In genomic region chr3:89102495-89103290, GRCm38 (mm10) we compare ENCODE assay signal across 9 mouse cellular contexts. TPM values are rescaled to one million over a fixed set of nuclear protein-coding genes. Genes with fewer than 3 reads are reported as not detected.
DNase-seq lines count a peak whose midpoint lies in the region; ATAC-seq and TF ChIP-seq lines count a peak whose summit lies in the region.
"Had no signal": no experiment of that assay in that cellular context is flagged by ENCODE, and none has a peak within 500 bp of the region (broad histone marks: within the 10 kb centered on the region; RNA-seq: fewer than 3 reads in every experiment).

No protein-coding gene starts in this region.

- H3K9me3 ChIP-seq in forebrain, embryonic 12.5 days: no peaks in the 10 kb centered on the region
- no peaks in the 10 kb centered on the region for H3K9me3 ChIP-seq in limb, embryonic 14.5 days (ENCODE audit: control insufficient read depth, low read length)

- H3K36me3 ChIP-seq in liver, adult 2 months (ENCODE audit: control insufficient read depth, insufficient read depth, low read length): peaks cover 13% of the 10 kb centered on the region
- H3K36me3 ChIP-seq in forebrain, embryonic 12.5 days (replicated peaks): peaks cover 20% of the 10 kb centered on the region
- peaks cover 28% of the 10 kb centered on the region for H3K36me3 ChIP-seq in limb, embryonic 14.5 days (ENCODE audit: control insufficient read depth, insufficient read depth, low read length)
- peaks cover 16% of the 10 kb centered on the region for H3K36me3 ChIP-seq in small intestine, adult 2 months (ENCODE audit: control insufficient read depth, insufficient read depth, low read length)

- no peaks in the 10 kb centered on the region for H3K79me2 ChIP-seq in liver, adult 2 months (ENCODE audit: control insufficient read depth, insufficient read depth, low read length)

- no peak for TF ChIP-seq CTCF in liver, adult 2 months (IDR thresholded peaks at IDR 0.05; ENCODE audit: low read depth, low read length)
- no peak for TF ChIP-seq CTCF in small intestine, adult 2 months (IDR thresholded peaks at IDR 0.05; ENCODE audit: extremely low read depth, insufficient read length, insufficient replicate concordance, low read depth, low read length)
- no peak for TF ChIP-seq CTCF in cerebellum, adult 2 months (IDR thresholded peaks at IDR 0.05; ENCODE audit: borderline replicate concordance, insufficient read depth, low read depth, low read length)

- ATAC-seq in forebrain, embryonic 12.5 days (ENCODE audit: low FRiP score): no peak
- ATAC-seq in limb, embryonic 14.5 days (ENCODE audit: low FRiP score, low read depth): no peak

- no peaks in the 10 kb centered on the region for H3K27me3 ChIP-seq in liver, adult 2 months (ENCODE audit: control insufficient read depth, insufficient read depth, low read length)
- no peaks in the 10 kb centered on the region for H3K27me3 ChIP-seq in forebrain, embryonic 12.5 days
- no peaks in the 10 kb centered on the region for H3K27me3 ChIP-seq in limb, embryonic 14.5 days (ENCODE audit: control insufficient read depth, insufficient read depth, low read length)
- no peaks in the 10 kb centered on the region for H3K27me3 ChIP-seq in small intestine, adult 2 months (ENCODE audit: control insufficient read depth, insufficient read depth, low read length)
- no peaks in the 10 kb centered on the region for H3K27me3 ChIP-seq in cerebellum, adult 2 months (ENCODE audit: control insufficient read depth, insufficient read depth, low read length)

- no peak overlapping the region for H3K4me3 ChIP-seq in liver, adult 2 months (ENCODE audit: insufficient read depth, low read depth, low read length)
- peak overlapping the region; percentile 79 for H3K4me3 ChIP-seq in forebrain, embryonic 12.5 days (replicated peaks)
- H3K4me3 ChIP-seq in limb, embryonic 14.5 days (replicated peaks; ENCODE audit: low read length): peak overlapping the region; percentile 68
- H3K4me3 ChIP-seq in small intestine, adult 2 months (ENCODE audit: low read depth, low read length): no peak overlapping the region
- H3K4me3 ChIP-seq in cerebellum, adult 2 months (replicated peaks; ENCODE audit: insufficient read depth, low read depth, low read length): no peak overlapping the region

- H3K4me2 ChIP-seq in forebrain, embryonic 12.5 days: peak overlapping the region; percentile 89
- peak overlapping the region; percentile 78 for H3K4me2 ChIP-seq in limb, embryonic 14.5 days (replicated peaks; ENCODE audit: low read depth, low read length, severe bottlenecking)

- H3K9ac ChIP-seq in liver, adult 2 months (ENCODE audit: low read depth, low read length): no peak overlapping the region
- H3K9ac ChIP-seq in forebrain, embryonic 12.5 days: no peak overlapping the region
- H3K9ac ChIP-seq in limb, embryonic 14.5 days (ENCODE audit: low read depth, low read length, severe bottlenecking): no peak overlapping the region

- H3K4me1 ChIP-seq in liver, adult 2 months (ENCODE audit: control insufficient read depth, insufficient read depth, low read length): peaks cover 30% of the 10 kb centered on the region
- H3K4me1 ChIP-seq in forebrain, embryonic 12.5 days: peaks cover 36% of the 10 kb centered on the region
- H3K4me1 ChIP-seq in limb, embryonic 14.5 days (ENCODE audit: control insufficient read depth, insufficient read depth, low read length): peaks cover 8% of the 10 kb centered on the region
- H3K4me1 ChIP-seq in small intestine, adult 2 months (ENCODE audit: control insufficient read depth, insufficient read depth, insufficient read length, low read length): peaks cover 3% of the 10 kb centered on the region; the same call in 1 of the 2 replicates
- no peaks in the 10 kb centered on the region for H3K4me1 ChIP-seq in cerebellum, adult 2 months (ENCODE audit: control insufficient read depth, insufficient read depth, low read length)

- peak overlapping the region; percentile 57 for H3K27ac ChIP-seq in liver, adult 2 months (replicated peaks; ENCODE audit: insufficient read depth, low read depth, low read length)
- H3K27ac ChIP-seq in forebrain, embryonic 12.5 days: peak overlapping the region; percentile 83
- H3K27ac ChIP-seq in limb, embryonic 14.5 days (replicated peaks; ENCODE audit: low read depth, low read length): no peak overlapping the region
- H3K27ac ChIP-seq in small intestine, adult 2 months (ENCODE audit: insufficient read depth, low read depth, low read length): peak overlapping the region; percentile 51
- H3K27ac ChIP-seq in cerebellum, adult 2 months (ENCODE audit: insufficient read depth, low read length): no peak overlapping the region

- TF ChIP-seq POLR2A in liver, adult 2 months (IDR thresholded peaks at IDR 0.05; ENCODE audit: extremely low read depth, insufficient read depth, low read length): no peak
- TF ChIP-seq POLR2A in limb, embryonic 14.5 days (IDR thresholded peaks at IDR 0.05; ENCODE audit: borderline replicate concordance, extremely low read depth, insufficient read depth, insufficient read length): no peak
- no peak for TF ChIP-seq POLR2A in small intestine, adult 2 months (IDR thresholded peaks at IDR 0.05; ENCODE audit: low read depth, low read length)
- TF ChIP-seq POLR2A in cerebellum, adult 2 months (IDR thresholded peaks at IDR 0.05; ENCODE audit: borderline replicate concordance, insufficient read depth, low read length): no peak

- DNase-seq in liver, adult 2 months (ENCODE audit: extremely low read depth, low read depth, low spot score): peak; percentile 34
- no peak for DNase-seq in liver
- no peak for DNase-seq in limb, embryonic 14.5 days (ENCODE audit: low spot score)
- DNase-seq in cerebellum, adult 2 months: no peak
- DNase-seq in cerebellum, postnatal 14 days: no peak
- DNase-seq in lung, postnatal 36 days: no peak

- 58% methylated on average over 12 of the region's 12 CpGs for WGBS in liver, adult 2 months
- 70% methylated on average over 12 of the region's 12 CpGs for WGBS in forebrain, embryonic 12.5 days
- 54% methylated on average over 12 of the region's 12 CpGs for WGBS in limb, embryonic 14.5 days
- 53% methylated on average over 12 of the region's 12 CpGs for WGBS in small intestine, adult 2 months
- 65% methylated on average over 12 of the region's 12 CpGs for WGBS in cerebellum, adult 2 months

RNA-seq across cellular contexts. Expression of gene Fdps, which starts 0.9 kb away (rescaled TPM):
- 467 and 510 TPM in 2 replicates for total RNA-seq in liver, adult 2 months (2014; rRNA removed)
- 388 and 397 TPM in 2 replicates for polyA plus RNA-seq in liver, adult 2 months (2012; rRNA removed)
- 292 and 322 TPM in 2 replicates for polyA plus RNA-seq in forebrain, embryonic 12.5 days (2016; fragmentation: Nextera tagmentation; extraction: Ambion mirVana)
- polyA plus RNA-seq in limb, embryonic 14.5 days (2012; rRNA removed): 118 and 119 TPM in 2 replicates
- polyA plus RNA-seq in limb, embryonic 14.5 days (2014; fragmentation: Nextera tagmentation; extraction: Ambion mirVana): 172 and 215 TPM in 2 replicates
- polyA plus RNA-seq in small intestine, adult 2 months (2012; rRNA removed): 47.8 and 81.3 TPM in 2 replicates
- polyA plus RNA-seq in cerebellum, adult 2 months (2012; rRNA removed): 107 and 113 TPM in 2 replicates

RNA-seq across cellular contexts. Expression of gene Gm43738, which starts 1.8 kb away (rescaled TPM):
- not detected in 2 replicates for total RNA-seq in liver, adult 2 months (2014; rRNA removed)
- 0.05 TPM in 1 of 2 replicates, not detected in the other for polyA plus RNA-seq in liver, adult 2 months (2012; rRNA removed)
- 0.12 TPM in 1 of 2 replicates, not detected in the other for polyA plus RNA-seq in forebrain, embryonic 12.5 days (2016; fragmentation: Nextera tagmentation; extraction: Ambion mirVana)
- polyA plus RNA-seq in limb, embryonic 14.5 days (2012; rRNA removed): 0.03 TPM in 1 of 2 replicates, not detected in the other
- not detected in 2 replicates for polyA plus RNA-seq in limb, embryonic 14.5 days (2014; fragmentation: Nextera tagmentation; extraction: Ambion mirVana)
- not detected in 2 replicates for polyA plus RNA-seq in small intestine, adult 2 months (2012; rRNA removed)
- polyA plus RNA-seq in cerebellum, adult 2 months (2012; rRNA removed): 0.03 TPM in 1 of 2 replicates, not detected in the other

RNA-seq across cellular contexts. Expression of gene Rusc1, which starts 9.6 kb away (rescaled TPM):
- total RNA-seq in liver, adult 2 months (2014; rRNA removed): 4.0 and 4.8 TPM in 2 replicates
- polyA plus RNA-seq in liver, adult 2 months (2012; rRNA removed): 14.0 and 18.3 TPM in 2 replicates
- polyA plus RNA-seq in forebrain, embryonic 12.5 days (2016; fragmentation: Nextera tagmentation; extraction: Ambion mirVana): 36.0 and 40.0 TPM in 2 replicates
- polyA plus RNA-seq in limb, embryonic 14.5 days (2012; rRNA removed): 56.6 and 64.2 TPM in 2 replicates
- polyA plus RNA-seq in limb, embryonic 14.5 days (2014; fragmentation: Nextera tagmentation; extraction: Ambion mirVana): 24.8 and 27.5 TPM in 2 replicates
- 26.9 and 45.2 TPM in 2 replicates for polyA plus RNA-seq in small intestine, adult 2 months (2012; rRNA removed)
- 164 and 169 TPM in 2 replicates for polyA plus RNA-seq in cerebellum, adult 2 months (2012; rRNA removed)

RNA-seq across cellular contexts. Expression of gene Pklr, which starts 33.2 kb away (rescaled TPM):
- total RNA-seq in liver, adult 2 months (2014; rRNA removed): 69.7 and 91.1 TPM in 2 replicates
- 387 and 512 TPM in 2 replicates for polyA plus RNA-seq in liver, adult 2 months (2012; rRNA removed)
- 0.09 and 0.22 TPM in 2 replicates for polyA plus RNA-seq in forebrain, embryonic 12.5 days (2016; fragmentation: Nextera tagmentation; extraction: Ambion mirVana)
- 0.27 and 0.50 TPM in 2 replicates for polyA plus RNA-seq in limb, embryonic 14.5 days (2012; rRNA removed)
- 0.14 and 0.23 TPM in 2 replicates for polyA plus RNA-seq in limb, embryonic 14.5 days (2014; fragmentation: Nextera tagmentation; extraction: Ambion mirVana)
- 264 and 580 TPM in 2 replicates for polyA plus RNA-seq in small intestine, adult 2 months (2012; rRNA removed)
- 0.03 and 0.07 TPM in 2 replicates for polyA plus RNA-seq in cerebellum, adult 2 months (2012; rRNA removed)
- polyA plus RNA-seq: frontal cortex, adult 2 months had no signal

RNA-seq across cellular contexts. Expression of gene Hcn3, which starts 57.3 kb away (rescaled TPM):
- 0.09 and 0.20 TPM in 2 replicates for total RNA-seq in liver, adult 2 months (2014; rRNA removed)
- polyA plus RNA-seq in liver, adult 2 months (2012; rRNA removed): 0.19 and 0.44 TPM in 2 replicates
- polyA plus RNA-seq in forebrain, embryonic 12.5 days (2016; fragmentation: Nextera tagmentation; extraction: Ambion mirVana): 11.2 and 15.1 TPM in 2 replicates
- polyA plus RNA-seq in limb, embryonic 14.5 days (2012; rRNA removed): 4.6 and 8.9 TPM in 2 replicates
- 1.5 and 1.6 TPM in 2 replicates for polyA plus RNA-seq in limb, embryonic 14.5 days (2014; fragmentation: Nextera tagmentation; extraction: Ambion mirVana)
- 0.30 and 1.3 TPM in 2 replicates for polyA plus RNA-seq in small intestine, adult 2 months (2012; rRNA removed)
- polyA plus RNA-seq in cerebellum, adult 2 months (2012; rRNA removed): 13.0 and 14.6 TPM in 2 replicates

Comparison
In these comparisons a context has a peak if more than half of its experiments do, and no peak if none do; other contexts are left out.
1. H3K27ac ChIP-seq: peak in liver, adult 2 months (single experiment), forebrain, embryonic 12.5 days (single experiment) and small intestine, adult 2 months (single experiment); none in limb, embryonic 14.5 days (single experiment) and cerebellum, adult 2 months (single experiment).
2. H3K4me3 ChIP-seq: peak in forebrain, embryonic 12.5 days (single experiment) and limb, embryonic 14.5 days (single experiment); none in liver, adult 2 months (single experiment), small intestine, adult 2 months (single experiment) and cerebellum, adult 2 months (single experiment).